Mouse (Mus musculus) thymus, postnatal 4 days (tissue): ENCODE results near the gene Efhd1.

Experiments used
- DNase-seq: peaks from one replicate; pipeline ENCODE4 v3.0.0; 2021

Gene Efhd1

GRCm38 (mm10) chr1:87312681-87313080 lies 48.5 kb downstream of the Efhd1 start:
- no peak for DNase-seq

- DNase-seq, result no peak
These were observed 49.0 kb downstream of the Efhd1 start for GRCm38 (mm10) chr1:87313116-87313515.

- no peak for DNase-seq
These were observed 49.8 kb downstream of the Efhd1 start for GRCm38 (mm10) chr1:87313843-87314570.

GRCm38 (mm10) chr1:87315431-87315830 lies 51.3 kb downstream of the Efhd1 start:
- no peak for DNase-seq

- DNase-seq, result no peak
These were observed 51.7 kb downstream of the Efhd1 start for GRCm38 (mm10) chr1:87315894-87316293.

GRCm38 (mm10) chr1:87316672-87317071 lies 52.5 kb downstream of the Efhd1 start:
- no peak for DNase-seq

- no peak for DNase-seq
These were observed 56.9 kb downstream of the Efhd1 start for GRCm38 (mm10) chr1:87321071-87321470.

GRCm38 (mm10) chr1:87322778-87323177 lies 58.6 kb downstream of the Efhd1 start:
- DNase-seq, result no peak

GRCm38 (mm10) chr1:87324649-87325048 lies 60.5 kb downstream of the Efhd1 start:
- no peak for DNase-seq

- peak; percentile 98 for DNase-seq
These were observed 62.6 kb downstream of the Efhd1 start, which contains the start of gene Gigyf2 for GRCm38 (mm10) chr1:87326742-87327163. TSS of gene Gigyf2 (plus strand) at chr1:87326998.

GRCm38 (mm10) chr1:87327165-87327861 lies 63.1 kb downstream of the Efhd1 start:
- DNase-seq, result peak; percentile 64

GRCm38 (mm10) chr1:87331774-87332173 lies 67.6 kb downstream of the Efhd1 start:
- DNase-seq, result no peak

GRCm38 (mm10) chr1:87350576-87350975 lies 86.4 kb downstream of the Efhd1 start:
- DNase-seq, result no peak

- no peak for DNase-seq
These were observed 96.1 kb downstream of the Efhd1 start for GRCm38 (mm10) chr1:87360276-87360675.
